Mouse (Mus musculus): ENCODE results near the gene Pdyn.

The Pdyn gene

DNA sequence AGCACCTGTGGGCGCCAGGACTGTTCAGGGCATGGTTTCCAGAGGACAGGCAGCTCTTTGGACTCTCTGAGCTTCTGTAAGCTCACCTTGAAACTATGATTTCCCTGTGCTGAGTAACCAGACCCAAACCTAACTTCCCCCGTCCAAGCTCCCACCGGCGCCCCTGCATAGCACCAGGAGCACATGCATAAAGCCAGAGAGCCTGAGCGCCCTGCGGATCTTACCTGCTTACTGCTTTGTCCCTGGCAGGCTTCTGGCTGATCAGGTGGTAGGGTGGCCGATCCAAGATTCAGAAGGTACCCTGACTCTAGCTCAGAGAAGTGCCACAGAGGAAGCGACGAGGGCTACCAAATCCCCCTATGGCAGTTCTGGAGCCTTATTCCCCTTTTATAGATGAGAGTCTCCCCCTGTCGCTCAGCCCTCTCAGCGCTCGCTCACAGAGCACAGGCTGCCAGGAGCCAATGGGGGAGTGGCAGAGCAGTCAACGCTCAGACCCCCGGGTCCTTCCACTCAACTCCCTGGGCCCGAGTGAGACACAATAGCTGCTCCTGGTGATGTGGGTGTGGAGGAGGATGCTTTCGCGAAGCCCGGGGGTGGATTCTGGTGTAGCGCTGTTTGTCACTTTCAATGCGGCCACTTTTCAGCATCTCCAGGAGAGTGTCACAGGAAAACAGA lies at the start of gene Pdyn:
Gene Pdyn, minus strand, starts transcription at position 361 of the 675 bp plus-strand sequence.
- DNase-seq, result peak in 1 of 2 experiments; percentile 33

DNA sequence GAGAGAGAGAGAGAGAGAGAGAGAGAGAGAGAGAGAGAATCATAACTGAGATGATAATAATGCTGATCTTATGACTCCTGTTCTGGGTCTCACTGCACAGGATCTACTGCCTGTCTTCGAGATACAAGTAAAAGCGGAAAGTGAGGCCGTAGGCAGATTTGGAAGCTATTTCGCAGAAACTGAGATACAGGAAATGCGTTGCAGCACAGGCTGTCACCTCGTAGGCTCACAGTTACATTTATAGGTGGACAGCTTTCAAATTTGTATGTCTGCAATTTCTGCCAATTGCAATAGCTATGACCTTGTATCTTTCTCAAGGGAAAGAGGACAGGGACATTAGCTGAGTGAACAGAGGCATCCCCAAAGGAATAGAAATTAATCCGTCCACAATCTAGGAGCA lies 42.4 kb upstream of the Pdyn start:
- DNase-seq, result no peak

DNA sequence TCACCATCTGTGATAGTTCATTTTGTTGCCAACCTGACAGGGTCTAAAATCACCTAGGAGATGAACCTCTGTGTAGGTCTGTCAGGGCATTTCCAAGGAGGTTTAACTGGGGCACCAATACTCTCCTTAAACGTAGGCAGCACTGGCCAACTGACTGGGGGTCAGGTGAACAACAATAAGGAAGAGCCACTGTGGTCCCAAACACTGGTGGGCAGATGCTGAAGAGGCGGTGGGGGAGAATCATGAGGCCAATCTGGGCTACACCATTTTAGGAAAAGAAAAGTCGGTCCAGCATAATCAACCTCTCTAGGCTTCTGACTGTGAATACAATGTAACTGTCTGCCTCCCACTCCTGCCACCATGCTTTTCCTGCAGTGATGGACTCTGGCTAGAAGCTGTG lies 40.9 kb upstream of the Pdyn start:
- DNase-seq, result no peak

DNA sequence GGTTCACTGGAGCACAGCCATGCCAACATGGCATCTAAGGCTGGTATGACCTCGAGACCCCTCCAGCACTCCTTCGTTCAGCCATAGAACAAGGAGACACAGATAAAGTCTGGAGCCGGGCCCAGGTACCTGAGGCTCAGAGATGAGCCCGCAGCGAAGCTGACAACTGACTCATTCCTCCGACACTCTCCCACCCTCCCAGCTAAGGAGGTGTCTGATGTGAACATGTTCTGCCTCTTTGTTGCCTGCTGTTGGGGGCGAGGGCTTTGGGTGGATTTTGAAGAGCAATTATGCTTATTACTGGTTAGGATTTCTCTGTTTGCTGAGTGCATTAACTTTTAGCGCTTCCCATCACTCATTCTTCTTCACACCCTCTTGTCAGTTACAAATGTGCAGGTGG lies 34.4 kb upstream of the Pdyn start:
- DNase-seq, result no peak

DNA sequence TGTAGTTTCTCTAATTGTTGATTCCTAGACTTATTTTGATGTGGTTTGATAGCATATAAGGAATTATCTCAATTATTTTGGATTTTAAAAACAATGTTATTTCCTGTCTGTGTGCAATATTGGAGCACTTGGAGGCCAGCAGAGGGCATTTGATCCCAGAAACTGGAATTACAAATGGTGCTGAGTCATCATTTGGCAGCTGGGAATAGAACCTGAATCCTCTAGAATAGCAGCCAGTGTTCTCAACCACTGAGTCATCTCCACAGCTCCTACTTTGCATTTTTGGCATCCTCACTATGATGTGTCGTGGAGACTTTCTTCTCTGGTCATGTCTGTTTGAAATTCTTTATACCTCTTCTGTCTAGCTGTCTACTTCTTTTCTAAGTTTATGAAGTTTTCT lies 30.0 kb upstream of the Pdyn start:
- no peak for DNase-seq

GRCm38 (mm10) chr2:129715671-129716070 lies 16.0 kb upstream of the Pdyn start:
- peak in 1 of 2 experiments; percentile 44 for DNase-seq

- DNase-seq, result no peak
Measured at GRCm38 (mm10) chr2:129713026-129713544, 13.4 kb upstream of the Pdyn start.

- peak; percentile 69 to 74 for DNase-seq
Measured at GRCm38 (mm10) chr2:129696059-129696458, 3.6 kb downstream of the Pdyn start.

DNA sequence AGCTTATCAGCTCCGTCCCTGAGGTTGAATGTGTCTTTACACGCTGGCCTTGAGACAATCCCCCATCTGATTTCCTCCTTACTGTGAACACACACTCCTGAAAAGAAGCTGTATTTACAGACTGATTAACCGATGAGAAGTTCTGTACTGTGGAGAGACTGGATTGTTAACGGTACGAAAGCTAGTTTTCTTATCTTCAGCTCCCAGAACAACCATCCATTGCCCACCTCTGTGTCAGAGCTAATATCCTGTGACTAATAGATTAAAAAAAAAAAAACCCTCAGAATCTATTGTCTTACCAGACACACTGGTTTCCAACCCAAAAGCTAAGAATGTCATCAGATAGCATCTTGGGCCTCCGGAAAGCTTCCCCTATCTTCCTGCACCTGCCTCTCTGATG lies 5.3 kb downstream of the Pdyn start:
- DNase-seq, result no peak

DNA sequence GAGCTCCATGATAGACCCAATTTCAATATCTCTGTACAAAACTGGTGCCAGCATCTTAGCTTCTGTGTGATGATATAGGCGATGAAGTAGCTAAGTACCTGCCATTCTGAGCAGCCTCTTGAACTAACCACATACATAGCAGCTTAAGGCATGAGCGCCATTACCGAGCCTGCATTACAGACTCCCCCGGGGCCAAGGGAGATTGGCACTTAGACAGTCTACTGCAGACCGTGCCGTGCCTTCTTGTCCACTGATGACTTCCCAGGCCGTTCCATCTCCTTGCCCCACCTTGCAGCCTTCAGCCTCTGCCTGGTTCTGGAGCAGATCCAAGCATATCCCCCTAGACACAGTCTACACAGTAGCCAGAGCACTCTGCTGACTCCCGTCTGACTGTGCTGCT lies 7.0 kb downstream of the Pdyn start:
- DNase-seq, result no peak

DNA sequence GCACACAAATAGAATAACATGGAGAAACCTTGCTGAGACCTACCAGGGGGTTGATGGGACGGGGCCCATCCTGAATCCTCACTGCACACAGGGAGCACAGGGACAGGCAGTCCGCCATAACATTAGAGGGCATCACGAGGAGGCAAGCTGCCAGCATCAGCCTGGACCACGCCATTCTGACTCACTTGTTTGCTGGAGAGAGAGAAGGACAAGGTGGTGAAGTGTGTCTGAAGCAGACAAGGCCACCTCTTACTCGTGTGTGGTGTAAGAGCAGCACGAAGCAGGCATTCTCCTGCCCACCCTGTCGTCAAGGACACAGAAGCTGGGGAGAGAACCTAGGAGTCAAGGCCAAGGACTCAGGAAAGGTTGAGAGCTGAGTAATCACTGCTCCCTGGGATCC lies 9.9 kb downstream of the Pdyn start:
- DNase-seq, result no peak

DNA sequence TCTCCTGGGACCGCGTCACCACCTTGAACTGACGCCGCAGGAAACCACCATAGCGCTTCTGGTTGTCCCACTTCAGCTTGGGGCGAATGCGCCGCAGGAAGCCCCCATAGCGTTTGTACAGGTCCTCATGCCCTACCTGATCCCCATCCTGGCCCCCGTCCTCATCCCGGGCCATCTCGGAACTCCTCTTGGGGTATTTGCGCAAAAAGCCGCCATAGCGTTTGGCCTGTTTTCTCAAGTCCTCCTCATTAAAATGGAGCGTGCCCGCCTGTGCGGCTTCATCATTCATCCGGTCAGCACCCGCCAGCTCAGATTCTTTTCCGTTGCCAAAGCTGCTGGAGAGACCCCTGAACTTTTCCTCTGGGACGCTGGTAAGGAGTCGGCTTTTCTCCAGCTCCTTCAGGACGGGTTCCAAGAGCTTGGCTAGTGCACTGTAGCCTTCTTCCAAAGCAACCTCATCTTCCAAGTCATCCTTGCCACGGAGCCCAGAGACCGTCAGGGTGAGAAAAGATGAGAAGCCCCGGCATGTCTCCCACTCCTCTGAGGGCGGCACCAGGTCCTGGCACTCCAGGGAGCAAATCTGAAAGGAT lies 11.5 kb downstream of the Pdyn start:
- DNase-seq, result peak in 1 of 2 experiments; percentile 21

DNA sequence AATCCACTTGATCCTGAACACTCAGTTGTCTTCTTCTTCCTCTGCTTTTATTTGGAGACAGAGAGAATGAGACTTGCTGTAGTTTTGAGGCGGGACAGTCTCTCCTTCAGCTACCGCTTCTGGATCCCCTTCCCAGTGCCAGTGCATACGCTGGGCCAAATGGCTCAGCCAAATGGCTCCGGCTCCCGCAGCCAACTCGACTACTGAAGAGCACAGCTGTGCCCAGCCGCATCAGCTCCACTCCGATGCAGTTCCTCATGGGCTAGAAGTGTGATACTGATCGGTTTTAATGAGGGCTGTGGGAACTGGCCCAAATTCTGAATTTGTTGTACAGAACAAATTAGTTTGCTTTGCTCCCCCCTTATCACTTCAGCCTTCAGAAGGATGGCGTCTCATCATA lies 12.7 kb downstream of the Pdyn start:
- DNase-seq, result no peak

- no peak for DNase-seq
Measured at GRCm38 (mm10) chr2:129684014-129684413, 15.6 kb downstream of the Pdyn start.

DNA sequence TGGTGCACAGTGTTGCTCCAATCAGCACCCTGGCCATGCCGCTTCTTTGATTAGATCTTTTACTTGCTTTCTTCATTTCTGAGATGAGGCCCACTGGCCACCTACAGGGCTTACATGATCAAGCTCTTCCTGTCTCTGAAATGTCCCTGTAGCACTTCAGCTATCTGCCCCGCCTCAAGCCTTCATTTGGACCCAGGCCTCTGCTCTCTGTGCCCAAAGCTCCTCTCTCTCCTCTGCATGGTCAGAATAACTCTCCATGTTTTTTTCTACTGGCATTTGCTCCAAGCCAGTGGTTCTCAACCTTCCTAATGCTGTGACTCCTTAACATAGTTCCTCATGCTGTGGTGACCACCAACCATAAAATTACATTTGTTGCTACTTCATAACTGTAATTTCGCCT lies 19.4 kb downstream of the Pdyn start:
- DNase-seq, result no peak

GRCm38 (mm10) chr2:129679066-129679465 lies 20.6 kb downstream of the Pdyn start:
- no peak for DNase-seq

GRCm38 (mm10) chr2:129677664-129678063 lies 22.0 kb downstream of the Pdyn start:
- DNase-seq, result no peak

- peak; percentile 87 to 94 for DNase-seq
Measured at GRCm38 (mm10) chr2:129674935-129675634, 24.6 kb downstream of the Pdyn start.

DNA sequence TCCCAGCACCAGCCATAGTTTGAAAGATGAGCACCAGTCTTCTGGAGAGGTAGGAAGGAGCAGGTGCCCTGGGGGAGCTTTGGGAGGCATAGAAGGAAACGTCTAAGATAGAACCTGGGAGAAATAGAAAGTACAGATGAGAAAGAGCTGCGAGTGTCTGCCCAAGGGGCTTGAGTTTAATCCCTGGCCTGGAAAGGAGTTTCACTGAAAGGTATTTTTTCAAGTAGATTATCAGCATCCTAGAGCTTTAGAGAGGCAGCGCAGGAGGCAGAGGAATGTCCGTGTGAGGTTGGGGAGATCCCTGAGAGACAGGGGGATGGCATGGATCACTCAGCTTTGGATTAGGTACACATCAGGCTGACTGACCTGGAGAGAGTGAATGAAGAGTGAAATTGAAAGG lies 27.7 kb downstream of the Pdyn start:
- DNase-seq, result no peak

DNA sequence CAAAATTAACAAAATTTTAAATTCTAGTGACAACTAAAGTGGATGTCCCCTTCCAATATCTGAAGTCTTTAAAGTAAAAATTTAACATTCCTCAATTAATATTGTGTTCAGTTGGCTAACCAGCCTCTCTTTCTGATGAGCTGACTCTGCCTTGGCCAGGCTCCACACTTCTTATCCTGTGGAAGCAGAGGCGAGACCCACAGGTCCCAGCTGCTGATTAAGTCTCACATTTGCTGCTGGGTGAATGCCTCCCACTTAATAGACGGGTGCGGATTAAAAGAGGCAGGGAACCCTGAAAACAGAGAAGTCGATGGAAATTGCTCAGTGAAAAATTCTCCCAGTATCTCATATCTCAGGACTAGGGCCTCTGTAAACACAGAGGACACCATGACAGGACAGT lies 37.2 kb downstream of the Pdyn start:
- no peak for DNase-seq

GRCm38 (mm10) chr2:129660020-129660419 lies 39.6 kb downstream of the Pdyn start:
- peak; percentile 34 to 47 for DNase-seq

GRCm38 (mm10) chr2:129658796-129659195 lies 40.8 kb downstream of the Pdyn start:
- no peak for DNase-seq

DNA sequence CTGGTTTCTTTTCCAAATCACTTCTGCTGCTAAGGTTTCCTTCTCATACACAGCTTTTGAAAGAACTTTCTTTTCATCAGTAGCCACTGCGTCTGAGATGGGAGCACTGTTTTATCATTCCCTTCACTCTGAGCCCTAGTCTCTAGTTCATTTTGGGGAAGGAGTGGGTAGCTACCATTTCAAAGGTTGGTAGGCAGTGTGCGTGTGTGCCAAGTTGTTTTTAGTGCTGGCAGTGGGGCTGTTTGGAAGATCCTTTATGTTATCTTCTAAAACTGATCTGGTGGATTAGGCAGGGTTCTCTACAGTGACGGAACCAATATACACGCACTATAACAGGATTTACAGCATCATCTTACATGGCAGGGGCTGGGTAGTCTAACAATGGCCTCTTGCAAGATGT lies 44.6 kb downstream of the Pdyn start:
- DNase-seq, result no peak

Measured in cerebellum, postnatal 25 days (tissue).